Mouse (Mus musculus): Measurements from ENCODE around the gene Kifc3. TPM values are rescaled to one million over a fixed set of nuclear protein-coding genes. Genes with fewer than 3 reads are reported as not detected.
A peak's percentile ranks its signal among the peaks of the same experiment; 100 is the strongest.
"Not testable (repeated sequence)": the region's sequence is repeated elsewhere in the genome, so short reads cannot be mapped to it uniquely, and the experiment has no call there.

Gene Kifc3
- polyA plus RNA-seq, 1 experiment from 2014 or later: 5.7 TPM

DNA sequence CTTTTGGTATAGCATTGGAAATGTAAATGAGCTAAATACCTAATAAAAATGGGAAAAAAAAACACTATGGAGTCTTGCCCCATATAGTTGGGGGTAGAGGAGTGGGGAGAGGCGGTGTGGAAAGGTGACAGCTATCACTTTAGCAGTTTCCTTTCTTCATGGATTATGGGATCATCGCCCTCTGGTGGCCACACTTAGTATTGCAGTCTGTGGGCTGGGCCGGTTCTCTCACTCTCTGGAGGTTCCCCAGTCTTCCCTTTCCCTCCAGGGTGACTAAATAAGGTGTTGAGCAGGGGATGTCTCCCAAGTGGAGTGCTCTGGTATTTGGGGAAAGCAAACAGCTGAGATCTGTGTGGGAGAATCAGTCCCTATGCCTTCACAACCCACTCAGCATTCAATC is 33.1 kb upstream of the Kifc3 start:
- Histone ChIP-seq H3K4me3 (ENCODE audit: low read depth, low read length) (no peak overlapping the region), H3K36me3 (ENCODE audit: control insufficient read depth, insufficient read depth, low read length) (no peaks in the 10 kb centered on the region), H3K9ac (ENCODE audit: low read depth, low read length) (no peak overlapping the region), H3K27ac (ENCODE audit: low read depth, low read length) (no peak overlapping the region), H3K4me1 (ENCODE audit: control insufficient read depth, insufficient read depth, low read length) (no peaks in the 10 kb centered on the region), H3K27me3 (ENCODE audit: control insufficient read depth, insufficient read depth, low read length) (no peaks in the 10 kb centered on the region), H3K9me3 (replicated peaks; ENCODE audit: control insufficient read depth, low read length) (no peaks in the 10 kb centered on the region), H3K4me2 (no peak overlapping the region)
- 8% methylated on average over 3 of the region's 3 CpGs for WGBS (ENCODE audit: insufficient replicate concordance)
- no peak for ATAC-seq (replicated peaks; ENCODE audit: insufficient number of reproducible peaks, low FRiP score, low TSS enrichment)

DNA sequence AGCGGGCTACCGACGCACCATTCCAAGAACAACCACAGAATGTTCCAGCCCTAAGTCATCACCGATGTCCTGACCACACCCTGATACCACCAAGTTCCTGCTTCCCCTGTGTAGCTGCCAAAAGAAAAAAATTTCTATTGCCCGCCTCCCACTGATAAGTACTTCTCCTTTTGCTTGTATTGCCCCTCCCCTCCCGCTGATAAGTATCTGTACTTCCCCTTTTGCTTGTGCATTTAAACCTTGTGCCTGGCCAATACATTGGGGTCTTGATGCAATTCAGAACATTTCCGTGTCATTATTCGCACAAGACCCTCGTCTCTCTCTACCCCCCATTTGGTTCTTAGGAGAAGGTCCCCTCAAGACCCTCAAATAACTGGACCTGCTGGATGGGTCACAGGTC is 27.5 kb upstream of the Kifc3 start:
- not testable (repeated sequence) for H3K27me3 ChIP-seq (ENCODE audit: control insufficient read depth, insufficient read depth, low read length); H3K36me3 ChIP-seq (ENCODE audit: control insufficient read depth, insufficient read depth, low read length); H3K4me2 ChIP-seq; H3K9ac ChIP-seq (ENCODE audit: low read depth, low read length); H3K9me3 ChIP-seq (replicated peaks; ENCODE audit: control insufficient read depth, low read length); ATAC-seq (replicated peaks; ENCODE audit: insufficient number of reproducible peaks, low FRiP score, low TSS enrichment); H3K4me3 ChIP-seq (ENCODE audit: low read depth, low read length); H3K4me1 ChIP-seq (ENCODE audit: control insufficient read depth, insufficient read depth, low read length); H3K27ac ChIP-seq (ENCODE audit: low read depth, low read length)
- WGBS (ENCODE audit: insufficient replicate concordance): 85% methylated on average over 9 of the region's 9 CpGs

DNA sequence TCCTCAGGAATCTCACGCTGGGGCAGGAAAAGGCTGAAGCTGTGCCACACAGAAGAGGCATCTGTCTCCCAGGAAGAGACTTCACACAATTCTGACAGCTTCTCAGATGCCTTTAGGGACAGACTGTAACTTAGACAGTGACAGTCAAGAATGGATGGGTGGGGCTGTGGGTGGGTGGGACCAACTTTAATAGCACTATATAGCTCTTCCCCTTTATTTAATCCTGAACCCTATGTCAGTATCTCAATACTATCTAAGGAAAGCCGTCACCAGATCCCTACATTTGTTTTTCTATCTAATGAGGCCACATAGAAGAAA is 24.5 kb upstream of the Kifc3 start:
- H3K9ac ChIP-seq (ENCODE audit: low read depth, low read length): no peak overlapping the region
- peaks cover 8% of the 10 kb centered on the region; the same call in 1 of the 2 replicates for H3K4me1 ChIP-seq (ENCODE audit: control insufficient read depth, insufficient read depth, low read length)
- H3K9me3 ChIP-seq (replicated peaks; ENCODE audit: control insufficient read depth, low read length): no peaks in the 10 kb centered on the region
- no peaks in the 10 kb centered on the region for H3K27me3 ChIP-seq (ENCODE audit: control insufficient read depth, insufficient read depth, low read length)
- H3K4me2 ChIP-seq: peak overlapping the region; percentile 32
- ATAC-seq (replicated peaks; ENCODE audit: insufficient number of reproducible peaks, low FRiP score, low TSS enrichment): no peak
- no peaks in the 10 kb centered on the region for H3K36me3 ChIP-seq (ENCODE audit: control insufficient read depth, insufficient read depth, low read length)
- peak overlapping the region; percentile 29; the same call in 1 of the 2 replicates for H3K27ac ChIP-seq (ENCODE audit: low read depth, low read length)
- WGBS (ENCODE audit: insufficient replicate concordance): 22% methylated on average over 2 of the region's 2 CpGs
- no peak overlapping the region for H3K4me3 ChIP-seq (ENCODE audit: low read depth, low read length)

DNA sequence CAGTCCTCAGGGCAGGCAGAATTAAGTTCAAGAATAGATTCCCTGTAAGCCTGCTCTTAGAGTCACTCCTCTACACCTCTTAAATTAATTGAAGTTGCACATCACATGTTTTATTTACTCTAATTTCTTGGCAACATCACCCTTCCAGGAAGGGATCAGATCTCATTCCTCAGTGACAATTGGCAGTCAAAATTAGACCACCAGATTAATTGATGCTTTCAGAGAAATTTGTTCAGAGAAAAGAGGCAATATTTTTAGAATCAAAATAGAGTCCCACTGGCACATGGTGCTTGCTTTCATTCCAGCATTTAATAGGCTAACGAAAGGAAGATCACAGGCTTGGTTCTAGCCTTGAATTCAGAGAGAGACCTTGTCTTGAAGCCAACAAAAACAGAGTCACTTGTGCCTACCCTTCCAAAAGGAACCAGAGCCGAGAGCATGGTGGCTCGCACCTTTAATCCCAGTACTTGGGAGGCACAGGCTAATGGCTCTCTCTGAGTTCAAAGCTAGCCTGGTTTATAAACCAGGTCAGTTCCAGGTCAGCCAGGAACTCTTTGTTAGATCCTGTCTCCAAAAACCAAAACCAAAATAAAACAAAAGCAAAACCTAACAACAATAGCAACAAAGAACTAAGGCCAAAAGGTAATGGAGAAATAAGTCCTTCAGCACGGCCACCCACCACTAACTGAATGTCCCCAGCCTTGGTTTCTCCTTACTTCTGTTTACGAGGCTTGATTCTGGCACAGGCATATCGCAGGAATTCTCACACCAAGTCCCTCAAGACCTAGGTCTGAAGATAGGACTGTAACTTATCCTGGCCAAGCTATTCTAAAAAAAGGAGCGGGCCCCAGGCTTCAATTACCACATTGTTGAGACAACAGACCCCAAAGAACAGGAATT is 23.9 kb upstream of the Kifc3 start:
- no peak for ATAC-seq (replicated peaks; ENCODE audit: insufficient number of reproducible peaks, low FRiP score, low TSS enrichment)

DNA sequence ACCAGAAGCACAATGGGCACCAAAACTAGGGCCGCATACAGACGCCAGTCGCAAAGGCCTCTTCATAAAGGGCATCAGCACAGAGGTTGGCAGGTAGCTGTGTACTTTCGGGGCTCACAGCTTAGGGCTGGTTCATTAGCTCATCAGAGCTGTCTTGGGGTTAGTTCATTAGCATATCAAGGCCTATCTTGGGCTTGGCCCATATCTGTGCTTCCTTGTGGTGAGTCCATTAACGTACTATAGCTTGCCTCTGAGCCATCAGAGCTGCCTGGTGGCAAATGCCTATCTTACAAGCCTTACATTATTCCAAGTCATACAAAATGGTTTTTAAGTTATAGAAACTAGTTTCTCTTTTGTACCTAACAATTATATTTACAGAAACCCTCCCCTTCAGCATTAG is 21.4 kb upstream of the Kifc3 start:
- H3K27me3 ChIP-seq (ENCODE audit: control insufficient read depth, insufficient read depth, low read length): no peaks in the 10 kb centered on the region
- H3K36me3 ChIP-seq (ENCODE audit: control insufficient read depth, insufficient read depth, low read length): no peaks in the 10 kb centered on the region
- peaks cover 8% of the 10 kb centered on the region; the same call in 1 of the 2 replicates for H3K4me1 ChIP-seq (ENCODE audit: control insufficient read depth, insufficient read depth, low read length)
- H3K27ac ChIP-seq (ENCODE audit: low read depth, low read length): no peak overlapping the region
- 81% methylated on average over 5 of the region's 5 CpGs for WGBS (ENCODE audit: insufficient replicate concordance)
- no peak overlapping the region for H3K4me2 ChIP-seq
- no peaks in the 10 kb centered on the region for H3K9me3 ChIP-seq (replicated peaks; ENCODE audit: control insufficient read depth, low read length)
- H3K4me3 ChIP-seq (ENCODE audit: low read depth, low read length): no peak overlapping the region
- ATAC-seq (replicated peaks; ENCODE audit: insufficient number of reproducible peaks, low FRiP score, low TSS enrichment): no peak
- H3K9ac ChIP-seq (ENCODE audit: low read depth, low read length): no peak overlapping the region

More for the DNA sequence above, 23.9 kb upstream of the Kifc3 start:
- Histone ChIP-seq H3K9ac (ENCODE audit: low read depth, low read length) (no peak overlapping the region), H3K4me3 (ENCODE audit: low read depth, low read length) (no peak overlapping the region), H3K36me3 (ENCODE audit: control insufficient read depth, insufficient read depth, low read length) (no peaks in the 10 kb centered on the region), H3K4me1 (ENCODE audit: control insufficient read depth, insufficient read depth, low read length) (peaks cover 8% of the 10 kb centered on the region; the same call in 1 of the 2 replicates), H3K9me3 (replicated peaks; ENCODE audit: control insufficient read depth, low read length) (no peaks in the 10 kb centered on the region), H3K27me3 (ENCODE audit: control insufficient read depth, insufficient read depth, low read length) (no peaks in the 10 kb centered on the region), H3K4me2 (peak overlapping the region; percentile 32), H3K27ac (ENCODE audit: low read depth, low read length) (peak overlapping the region; percentile 29; the same call in 1 of the 2 replicates)
- 34% methylated on average over 7 of the region's 7 CpGs for WGBS (ENCODE audit: insufficient replicate concordance)

DNA sequence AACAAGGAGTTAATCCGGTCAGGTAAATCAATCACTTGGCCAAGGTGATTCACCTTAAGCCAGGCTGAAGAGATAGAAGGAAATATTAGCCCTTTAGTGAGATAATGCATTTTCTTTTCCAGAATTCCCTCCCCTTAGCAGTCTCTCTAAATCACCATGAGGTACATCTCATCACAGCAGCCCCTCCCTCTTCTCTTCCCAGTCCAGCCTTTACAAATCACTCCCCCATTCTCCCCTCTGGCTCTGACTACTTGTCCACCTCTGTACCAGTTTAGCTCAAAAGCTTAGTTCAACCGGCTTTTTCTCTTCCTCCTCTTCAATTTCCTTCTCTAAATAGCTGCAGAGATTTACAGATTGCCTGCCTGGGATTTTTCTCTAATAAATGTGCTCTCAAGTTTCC is 18.4 kb upstream of the Kifc3 start:
- Histone ChIP-seq H3K9me3 (replicated peaks; ENCODE audit: control insufficient read depth, low read length) (no peaks in the 10 kb centered on the region), H3K4me2 (no peak overlapping the region; the same call in 1 of the 2 replicates), H3K4me3 (ENCODE audit: low read depth, low read length) (no peak overlapping the region), H3K36me3 (ENCODE audit: control insufficient read depth, insufficient read depth, low read length) (no peaks in the 10 kb centered on the region), H3K27me3 (ENCODE audit: control insufficient read depth, insufficient read depth, low read length) (no peaks in the 10 kb centered on the region), H3K27ac (ENCODE audit: low read depth, low read length) (no peak overlapping the region; the same call in 1 of the 2 replicates), H3K9ac (ENCODE audit: low read depth, low read length) (no peak overlapping the region), H3K4me1 (ENCODE audit: control insufficient read depth, insufficient read depth, low read length) (no peaks in the 10 kb centered on the region)
- WGBS (ENCODE audit: insufficient replicate concordance): 13% methylated on average over 2 of the region's 2 CpGs
- no peak for ATAC-seq (replicated peaks; ENCODE audit: insufficient number of reproducible peaks, low FRiP score, low TSS enrichment)

DNA sequence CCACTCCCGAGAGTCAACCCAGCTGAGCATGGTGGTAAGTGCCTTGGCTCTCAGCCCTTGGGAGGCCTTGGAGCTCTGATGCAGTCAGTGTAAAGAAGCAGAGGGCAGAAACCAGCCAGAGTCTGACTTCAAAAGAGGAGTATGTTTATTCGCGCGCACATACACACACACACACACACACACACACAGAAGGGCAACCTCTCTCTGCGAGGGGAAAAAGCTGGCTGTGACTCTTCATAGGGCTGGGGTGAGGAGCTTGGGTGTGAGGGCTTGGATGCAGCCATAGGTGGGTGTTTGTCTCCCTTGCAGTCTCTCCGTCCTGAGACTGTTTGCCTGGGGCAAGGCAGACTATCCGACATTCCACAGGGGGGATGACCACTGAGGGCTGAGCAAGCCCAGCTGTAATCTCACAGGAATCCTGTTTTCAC is 18.0 kb upstream of the Kifc3 start:
- no peak overlapping the region; the same call in 1 of the 2 replicates for H3K27ac ChIP-seq (ENCODE audit: low read depth, low read length)

DNA sequence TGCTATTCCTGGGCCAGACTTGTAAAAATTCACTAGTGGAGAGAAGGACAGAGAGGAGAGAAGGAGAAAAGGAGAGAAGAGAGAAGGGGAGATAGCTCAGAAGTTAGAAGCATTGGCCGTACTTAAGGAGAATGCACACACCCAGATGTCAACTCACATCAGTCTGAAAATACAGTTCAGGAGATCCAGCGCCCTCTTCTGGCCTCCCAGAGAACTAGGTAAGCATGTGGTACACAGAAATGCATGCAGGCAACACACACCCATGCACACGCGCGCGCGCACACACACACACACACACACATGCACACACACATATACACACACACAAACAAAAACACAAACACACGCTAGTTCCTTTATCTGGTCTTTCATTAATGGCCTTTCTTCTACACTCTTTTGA is 17.0 kb upstream of the Kifc3 start:
- WGBS (ENCODE audit: insufficient replicate concordance): 85% methylated on average over 8 of the region's 8 CpGs
- H3K27me3 ChIP-seq (ENCODE audit: control insufficient read depth, insufficient read depth, low read length): no peaks in the 10 kb centered on the region
- no peak overlapping the region for H3K4me2 ChIP-seq
- ATAC-seq (replicated peaks; ENCODE audit: insufficient number of reproducible peaks, low FRiP score, low TSS enrichment): no peak
- H3K9ac ChIP-seq (ENCODE audit: low read depth, low read length): no peak overlapping the region
- no peaks in the 10 kb centered on the region for H3K4me1 ChIP-seq (ENCODE audit: control insufficient read depth, insufficient read depth, low read length)
- no peaks in the 10 kb centered on the region for H3K9me3 ChIP-seq (replicated peaks; ENCODE audit: control insufficient read depth, low read length)
- no peaks in the 10 kb centered on the region for H3K36me3 ChIP-seq (ENCODE audit: control insufficient read depth, insufficient read depth, low read length)
- no peak overlapping the region for H3K27ac ChIP-seq (ENCODE audit: low read depth, low read length)
- H3K4me3 ChIP-seq (ENCODE audit: low read depth, low read length): no peak overlapping the region

More for the DNA sequence above, 18.0 kb upstream of the Kifc3 start:
- no peak for ATAC-seq (replicated peaks; ENCODE audit: insufficient number of reproducible peaks, low FRiP score, low TSS enrichment)
- no peaks in the 10 kb centered on the region for H3K9me3 ChIP-seq (replicated peaks; ENCODE audit: control insufficient read depth, low read length)
- no peaks in the 10 kb centered on the region for H3K27me3 ChIP-seq (ENCODE audit: control insufficient read depth, insufficient read depth, low read length)
- no peak overlapping the region for H3K4me3 ChIP-seq (ENCODE audit: low read depth, low read length)
- no peaks in the 10 kb centered on the region for H3K4me1 ChIP-seq (ENCODE audit: control insufficient read depth, insufficient read depth, low read length)
- H3K9ac ChIP-seq (ENCODE audit: low read depth, low read length): no peak overlapping the region
- WGBS (ENCODE audit: insufficient replicate concordance): 41% methylated on average over 7 of the region's 7 CpGs
- H3K36me3 ChIP-seq (ENCODE audit: control insufficient read depth, insufficient read depth, low read length): no peaks in the 10 kb centered on the region
- H3K4me2 ChIP-seq: no peak overlapping the region; the same call in 1 of the 2 replicates

All from heart, embryonic 11.5 days (tissue).